Mouse (Mus musculus): ENCODE measurements around the gene Clec16a. TPM values are rescaled to one million over a fixed set of nuclear protein-coding genes. Genes with fewer than 3 reads are reported as not detected.

Clec16a gene
- total RNA-seq, 2 experiments from 2014 or later, result 74.1 to 76.7 TPM

- DNase-seq (ENCODE audit: low spot score in 2 of 2), result no peak
- intact Hi-C loops (cut with DNase I), result no loop called here
Observed at GRCm38 (mm10) chr16:10693424-10693823, 148.3 kb downstream of the Clec16a start.

- DNase-seq (ENCODE audit: low spot score in 2 of 2), result peak; percentile 15 to 20
- intact Hi-C loops (cut with DNase I), result no loop called here
Observed at GRCm38 (mm10) chr16:10694414-10694851, 149.3 kb downstream of the Clec16a start.

- no peak for DNase-seq (ENCODE audit: low spot score in 2 of 2)
- intact Hi-C loops (cut with DNase I), result no loop called here
Observed at GRCm38 (mm10) chr16:10697861-10698659, 152.9 kb downstream of the Clec16a start.

GRCm38 (mm10) chr16:10699316-10699715, 154.2 kb downstream of the Clec16a start:
- no peak for DNase-seq (ENCODE audit: low spot score in 2 of 2)
- intact Hi-C loops (cut with DNase I), result no loop called here

GRCm38 (mm10) chr16:10700160-10700559, 155.0 kb downstream of the Clec16a start:
- no peak for DNase-seq (ENCODE audit: low spot score in 2 of 2)
- intact Hi-C loops (cut with DNase I), result no loop called here

- intact Hi-C loops (cut with DNase I), result no loop called here
- DNase-seq (ENCODE audit: low spot score in 2 of 2), result no peak
Observed at GRCm38 (mm10) chr16:10702399-10702798, 157.3 kb downstream of the Clec16a start.

GRCm38 (mm10) chr16:10703932-10704331, 158.8 kb downstream of the Clec16a start:
- intact Hi-C loops (cut with DNase I), result no loop called here
- DNase-seq (ENCODE audit: low spot score in 2 of 2), result no peak

GRCm38 (mm10) chr16:10705396-10705795, 160.3 kb downstream of the Clec16a start:
- no peak for DNase-seq (ENCODE audit: low spot score in 2 of 2)
- intact Hi-C loops (cut with DNase I), result no loop called here

GRCm38 (mm10) chr16:10711524-10711923, 166.4 kb downstream of the Clec16a start:
- DNase-seq (ENCODE audit: low spot score in 2 of 2), result no peak
- intact Hi-C loops (cut with DNase I), result no loop called here

- DNase-seq (ENCODE audit: low spot score in 2 of 2), result no peak
- intact Hi-C loops (cut with DNase I), result no loop called here
Observed at GRCm38 (mm10) chr16:10713041-10713440, 167.9 kb downstream of the Clec16a start.

- intact Hi-C loops (cut with DNase I), result no loop called here
- no peak for DNase-seq (ENCODE audit: low spot score in 2 of 2)
Observed at GRCm38 (mm10) chr16:10713441-10714239, 168.5 kb downstream of the Clec16a start.

- intact Hi-C loops (cut with DNase I), result no loop called here
- DNase-seq (ENCODE audit: low spot score in 2 of 2), result no peak
Observed at GRCm38 (mm10) chr16:10715211-10715610, 170.1 kb downstream of the Clec16a start.

- intact Hi-C loops (cut with DNase I), result no loop called here
- DNase-seq (ENCODE audit: low spot score in 2 of 2), result no peak
Observed at GRCm38 (mm10) chr16:10715632-10716031, 170.5 kb downstream of the Clec16a start.

GRCm38 (mm10) chr16:10716696-10717095, 171.6 kb downstream of the Clec16a start:
- DNase-seq (ENCODE audit: low spot score in 2 of 2), result no peak
- intact Hi-C loops (cut with DNase I), result no loop called here

- no peak for DNase-seq (ENCODE audit: low spot score in 2 of 2)
- intact Hi-C loops (cut with DNase I), result no loop called here
Observed at GRCm38 (mm10) chr16:10719971-10720370, 174.8 kb downstream of the Clec16a start.

GRCm38 (mm10) chr16:10722882-10723544, 177.9 kb downstream of the Clec16a start:
- intact Hi-C loops (cut with DNase I), result no loop called here
- DNase-seq (ENCODE audit: low spot score in 2 of 2), result no peak

- intact Hi-C loops (cut with DNase I), result no loop called here
- DNase-seq (ENCODE audit: low spot score in 2 of 2), result no peak
Observed at GRCm38 (mm10) chr16:10723816-10724647, 178.9 kb downstream of the Clec16a start.

GRCm38 (mm10) chr16:10725156-10725555, 180.0 kb downstream of the Clec16a start:
- intact Hi-C loops (cut with DNase I), result no loop called here
- DNase-seq (ENCODE audit: low spot score in 2 of 2), result no peak

GRCm38 (mm10) chr16:10727630-10728029, 182.5 kb downstream of the Clec16a start:
- intact Hi-C loops (cut with DNase I), result no loop called here

More at GRCm38 (mm10) chr16:10727630-10728029, 182.5 kb downstream of the Clec16a start:
- no peak for DNase-seq (ENCODE audit: low spot score in 2 of 2)

Data from left cerebral cortex, postnatal 14 days (tissue).